Mouse (Mus musculus): ENCODE results near the gene Sirpb1b.
"Not testable (repeated sequence)": the region's sequence is repeated elsewhere in the genome, so short reads cannot be mapped to it uniquely, and the experiment has no call there.

The Sirpb1b gene

DNA sequence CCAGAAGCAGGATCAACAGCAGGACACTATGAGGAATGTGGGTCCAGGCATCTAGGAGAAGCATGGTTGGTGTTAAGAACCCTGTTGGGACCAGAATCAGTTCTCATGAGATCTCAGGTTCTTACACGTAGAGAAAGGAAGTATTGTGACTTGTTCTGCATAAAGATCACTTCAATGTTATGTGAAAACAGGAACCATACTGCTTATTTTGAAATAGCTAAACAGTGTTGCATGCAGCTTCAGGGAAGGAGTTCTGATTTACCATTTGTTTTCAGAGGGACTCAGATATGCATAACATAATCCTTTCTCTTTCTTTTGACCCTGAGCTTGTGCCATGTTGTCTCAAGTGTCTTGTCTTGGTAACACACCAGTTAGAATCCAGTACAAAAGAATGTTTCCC lies at the start of gene Sirpb1b:
Sirpb1b (minus strand) TSS at position 179 of the 400 bp plus-strand sequence.
- DNase-seq (ENCODE audit: extremely low read depth, low read depth, low spot score) = not testable (repeated sequence)

DNA sequence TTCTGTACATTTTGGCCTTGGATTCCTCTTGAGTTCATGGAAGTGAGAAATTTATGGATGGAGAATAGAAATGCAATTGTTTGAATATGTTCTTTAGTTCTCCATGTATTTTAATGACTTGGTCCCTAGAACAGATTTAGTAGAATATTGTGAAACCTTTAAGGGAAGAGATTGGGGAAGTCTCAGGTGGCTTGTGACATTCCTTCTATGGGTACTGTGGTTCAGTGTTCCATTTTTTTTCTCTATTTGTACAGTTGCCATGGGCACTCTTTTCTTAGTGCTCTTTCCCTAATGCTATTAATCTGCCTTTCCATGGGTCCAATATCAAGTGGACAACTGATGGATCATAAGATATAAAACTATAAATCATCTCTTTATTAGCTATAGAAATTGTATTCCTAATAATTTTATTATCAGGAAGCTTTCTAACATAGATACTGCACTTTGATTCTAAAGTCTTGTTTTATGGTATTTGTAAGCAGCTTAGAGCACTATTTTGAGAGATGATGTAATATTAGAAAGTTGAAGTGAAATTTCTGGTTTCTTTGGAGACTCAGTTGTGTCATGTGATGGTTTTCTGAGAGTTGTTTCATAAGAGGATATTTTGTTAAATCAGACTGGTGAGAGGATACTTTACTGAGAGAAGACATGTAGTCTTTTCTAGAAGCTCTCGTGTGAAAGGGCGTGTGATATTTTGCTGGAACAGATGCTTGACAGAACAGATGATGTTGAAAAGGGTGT lies 15.7 kb upstream of the Sirpb1b start:
- DNase-seq (ENCODE audit: extremely low read depth, low read depth, low spot score) = not testable (repeated sequence)

DNA sequence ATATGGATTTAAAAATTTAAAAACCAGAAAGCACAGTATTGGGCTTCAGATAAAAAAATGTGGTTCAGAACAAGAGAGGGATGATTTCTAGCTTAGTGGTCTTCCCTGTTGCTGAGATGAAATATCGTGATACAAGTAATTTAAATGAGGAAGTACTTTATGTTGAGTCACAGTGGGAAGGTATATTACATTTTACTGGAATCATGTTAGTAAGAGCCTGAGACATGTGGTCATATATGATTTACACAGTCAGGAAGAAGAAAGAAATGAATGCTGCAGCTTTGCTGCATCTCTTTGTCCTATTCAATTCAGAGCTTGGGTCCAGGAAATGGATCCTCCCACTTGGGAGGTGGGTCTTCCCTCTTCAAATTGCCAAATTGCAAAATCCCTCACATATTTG lies 11.8 kb upstream of the Sirpb1b start:
- not testable (repeated sequence) for DNase-seq (ENCODE audit: extremely low read depth, low read depth, low spot score)

DNA sequence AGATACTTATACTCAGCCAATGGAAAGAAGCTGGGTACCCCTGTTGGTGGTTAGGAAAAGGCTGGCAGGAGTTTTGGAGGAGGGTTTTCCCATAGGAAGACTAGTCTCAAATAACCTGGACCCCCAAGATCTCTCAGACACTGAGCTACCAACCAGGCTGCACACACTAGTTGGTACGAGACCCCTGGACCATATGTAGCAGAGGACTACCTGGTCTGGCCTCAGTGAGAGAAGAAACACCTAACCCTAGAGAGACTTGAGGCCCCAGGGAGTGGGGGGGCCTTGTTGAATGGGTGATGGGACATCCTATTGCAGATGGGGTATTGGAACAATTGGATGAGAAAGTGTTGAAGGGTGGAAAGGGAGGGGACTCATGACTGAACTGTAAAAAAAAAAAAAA lies 8.6 kb upstream of the Sirpb1b start:
- no peak for DNase-seq (ENCODE audit: extremely low read depth, low read depth, low spot score)

DNA sequence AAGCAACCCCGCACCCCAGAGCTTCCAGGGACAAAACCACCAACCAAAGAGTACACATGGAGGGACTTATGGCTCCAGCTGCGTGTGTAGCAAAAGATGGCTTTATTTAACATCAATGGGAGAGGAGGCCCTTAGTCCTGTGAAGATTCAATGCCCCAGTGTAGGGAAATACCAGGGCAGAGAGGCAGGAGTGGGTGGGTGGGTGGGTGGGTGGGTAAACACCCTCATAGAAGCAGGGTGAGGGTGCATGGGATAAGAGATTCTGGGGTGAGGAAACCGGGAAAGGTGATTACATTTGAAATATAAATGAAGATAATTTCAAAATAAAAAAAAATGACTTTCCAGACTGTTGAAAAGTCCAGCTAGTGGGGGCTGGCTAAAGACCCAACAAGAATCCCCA lies 8.1 kb upstream of the Sirpb1b start:
- DNase-seq (ENCODE audit: extremely low read depth, low read depth, low spot score) = not testable (repeated sequence)

DNA sequence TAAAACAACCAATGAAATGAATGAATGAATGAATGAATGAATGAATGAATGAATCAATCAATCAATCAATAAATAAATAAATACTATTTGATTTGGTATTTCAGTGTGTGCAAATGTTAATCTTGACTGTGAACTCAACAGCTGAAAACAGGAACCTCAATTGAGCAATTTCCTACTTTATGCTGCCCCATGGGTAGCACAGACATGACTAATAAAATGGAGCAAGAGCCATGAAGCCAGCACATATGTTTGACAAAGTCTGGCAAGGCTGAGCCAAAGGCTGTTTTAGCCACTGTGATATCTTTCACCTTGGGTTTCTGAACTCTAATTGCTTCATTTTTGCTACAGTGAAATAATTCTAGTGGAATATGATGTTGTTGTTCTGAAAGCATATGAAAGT lies 1.6 kb upstream of the Sirpb1b start:
- DNase-seq (ENCODE audit: extremely low read depth, low read depth, low spot score) = not testable (repeated sequence)

DNA sequence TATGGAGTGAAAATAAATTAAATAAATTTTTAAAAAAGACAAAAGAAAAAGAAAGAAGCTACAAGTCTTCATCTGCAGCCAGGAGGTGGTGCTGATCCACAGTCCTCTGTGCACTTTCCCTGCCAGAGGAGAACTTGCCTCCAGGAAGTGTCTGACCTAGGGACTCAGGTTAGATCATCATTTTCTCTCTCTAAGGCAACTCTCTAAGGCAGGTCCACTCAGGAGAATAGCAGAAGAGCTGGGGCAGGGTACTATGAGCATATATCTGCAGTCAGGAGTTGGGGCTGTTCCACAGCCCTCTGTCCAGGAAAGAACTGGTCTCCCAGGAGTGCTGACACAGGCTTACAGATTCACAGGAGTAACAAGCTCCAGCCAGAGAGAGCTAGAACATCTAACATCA lies 46.3 kb downstream of the Sirpb1b start:
- no peak for DNase-seq (ENCODE audit: extremely low read depth, low read depth, low spot score)

DNA sequence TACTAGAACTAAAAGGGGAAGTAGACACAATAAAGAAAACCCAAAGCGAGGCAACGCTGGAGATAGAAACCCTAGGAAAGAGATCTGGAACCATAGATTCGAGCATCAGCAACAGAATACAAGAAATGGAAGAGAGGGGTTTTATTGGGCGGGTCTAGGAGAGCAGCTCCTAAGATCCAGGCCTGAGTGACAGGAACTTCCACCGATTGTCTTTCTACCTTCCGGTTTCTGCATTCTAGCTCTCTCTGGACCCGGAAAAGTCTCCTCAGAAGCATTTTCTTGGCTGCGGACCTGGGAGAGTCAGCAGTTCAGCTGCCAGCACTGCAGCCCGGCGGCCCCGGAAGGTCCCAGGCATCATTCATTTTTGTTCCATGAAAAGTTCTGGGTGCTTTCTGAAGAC lies 61.3 kb downstream of the Sirpb1b start:
- DNase-seq (ENCODE audit: extremely low read depth, low read depth, low spot score) = not testable (repeated sequence)

DNA sequence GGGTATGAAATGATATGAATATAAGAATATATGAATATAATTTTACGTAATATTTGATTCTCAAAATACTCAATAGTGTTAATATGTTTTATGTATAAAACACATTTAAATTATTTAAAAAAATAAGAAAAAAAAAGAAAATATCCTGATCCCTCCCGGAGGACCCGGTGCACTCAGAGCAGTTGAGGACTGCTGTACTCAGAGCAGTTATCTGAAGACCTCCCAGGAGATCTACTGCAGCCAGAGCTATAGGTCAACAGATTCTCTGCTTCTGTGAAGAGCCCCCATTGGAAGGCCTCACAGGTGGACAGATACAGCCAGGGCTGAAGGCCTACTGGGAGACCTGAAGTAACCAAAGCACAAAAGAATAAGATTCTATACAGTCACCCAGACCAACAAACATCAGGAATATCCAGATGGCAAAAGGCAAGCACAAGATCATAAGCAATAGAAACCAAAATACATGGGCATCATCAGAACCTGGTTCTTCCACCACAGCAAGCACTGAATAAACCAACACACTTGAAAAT lies 67.0 kb downstream of the Sirpb1b start:
- not testable (repeated sequence) for DNase-seq (ENCODE audit: extremely low read depth, low read depth, low spot score)

DNA sequence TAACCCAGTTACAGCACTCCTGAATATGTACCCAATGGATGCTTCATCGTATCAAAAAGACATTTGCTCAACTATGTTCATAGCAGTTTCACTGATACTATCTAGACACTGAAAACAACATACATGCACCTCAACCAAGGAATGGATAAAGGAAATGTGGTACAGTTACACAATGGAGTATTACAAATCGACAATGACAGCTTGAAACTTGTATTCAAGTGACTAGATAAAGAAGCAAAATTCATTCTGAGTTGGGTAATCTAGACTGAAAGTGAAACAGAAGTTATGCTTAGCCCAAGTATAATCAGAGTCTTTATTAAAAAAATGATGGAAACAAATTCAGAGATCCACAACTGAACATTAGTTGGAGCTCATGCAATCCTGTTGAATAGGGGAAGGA lies 100.0 kb downstream of the Sirpb1b start:
- DNase-seq (ENCODE audit: extremely low read depth, low read depth, low spot score) = not testable (repeated sequence)

DNA sequence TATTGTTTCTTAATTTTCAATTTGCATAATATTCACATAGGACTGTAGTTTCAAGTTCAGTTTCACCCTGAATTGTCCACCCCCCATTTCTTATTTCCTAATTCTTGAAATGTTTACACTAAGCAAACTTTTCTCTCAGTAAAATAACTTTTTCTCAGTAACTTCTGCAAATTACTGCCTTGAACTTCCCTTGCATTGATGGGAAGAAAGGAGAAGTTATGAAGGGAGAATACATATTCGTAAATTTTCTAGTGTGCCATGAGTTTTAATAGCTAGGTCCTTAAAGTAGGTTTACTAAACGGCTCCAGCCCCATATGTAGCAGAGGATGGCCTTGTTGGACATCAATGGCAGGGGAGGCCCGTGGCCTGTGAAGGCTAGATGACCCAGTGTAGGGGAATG lies 104.7 kb downstream of the Sirpb1b start:
- not testable (repeated sequence) for DNase-seq (ENCODE audit: extremely low read depth, low read depth, low spot score)
